Mouse (Mus musculus) gastrocnemius, adult 18-20 months (tissue): ENCODE data around the gene Psme2. TPM values are rescaled to one million over a fixed set of nuclear protein-coding genes. Genes with fewer than 3 reads are reported as not detected.

Experiments
- DNase-seq: peaks from one replicate; pipeline ENCODE4 v3.0.0; 2021; ENCODE audit warnings: low spot score
- total RNA-seq, 2 experiments: library from RNA; stranded (reverse); gene quantifications; 2 replicates each; pipeline ENCODE4 v1.2.3; 2021

Psme2 gene
- total RNA-seq, 2 experiments from 2014 or later: 50.1 to 56.1 TPM

GRCm38 (mm10) chr14:55596036-55596690 lies 5.2 kb upstream of the Psme2 start:
- DNase-seq: no peak

- DNase-seq: no peak
Observed at GRCm38 (mm10) chr14:55592226-55592625, 1.3 kb upstream of the Psme2 start.

GRCm38 (mm10) chr14:55591331-55591891 lies 498 bp upstream of the Psme2 start, which contains the start of gene Rnf31:
Gene Rnf31 (plus strand): TSS chr14:55591708.
- DNase-seq: peak; percentile 96

GRCm38 (mm10) chr14:55589771-55590448 lies 1.0 kb downstream of the Psme2 start:
- no peak for DNase-seq

- no peak for DNase-seq
Observed at GRCm38 (mm10) chr14:55589271-55589670, 1.6 kb downstream of the Psme2 start.

- no peak for DNase-seq
Observed at GRCm38 (mm10) chr14:55586149-55586548, 4.8 kb downstream of the Psme2 start.

GRCm38 (mm10) chr14:55585566-55585960 lies 5.3 kb downstream of the Psme2 start:
- DNase-seq: no peak

GRCm38 (mm10) chr14:55584702-55585565 lies 6.0 kb downstream of the Psme2 start, which contains the start of gene Emc9:
Gene Emc9 (minus strand): TSS chr14:55585302.
- peak; percentile 87 for DNase-seq

- no peak for DNase-seq
Observed at GRCm38 (mm10) chr14:55584303-55584701, 6.6 kb downstream of the Psme2 start.

GRCm38 (mm10) chr14:55581981-55582681 lies 8.8 kb downstream of the Psme2 start:
- DNase-seq: no peak

- DNase-seq: no peak
Observed at GRCm38 (mm10) chr14:55580731-55581130, 10.2 kb downstream of the Psme2 start.

- no peak for DNase-seq
Observed at GRCm38 (mm10) chr14:55579511-55580496, 11.1 kb downstream of the Psme2 start.

GRCm38 (mm10) chr14:55578668-55579269 lies 12.1 kb downstream of the Psme2 start:
- peak; percentile 68 for DNase-seq

- peak; percentile 76 for DNase-seq
Observed at GRCm38 (mm10) chr14:55577871-55578667, 12.8 kb downstream of the Psme2 start, which contains the start of gene Psme1. Gene Psme1 (plus strand): TSS chr14:55578123.

GRCm38 (mm10) chr14:55576376-55576775 lies 14.5 kb downstream of the Psme2 start:
- peak; percentile 35 for DNase-seq

- DNase-seq: peak; percentile 50
Observed at GRCm38 (mm10) chr14:55575711-55576110, 15.2 kb downstream of the Psme2 start.

- peak; percentile 75 for DNase-seq
Observed at GRCm38 (mm10) chr14:55575302-55575701, 15.6 kb downstream of the Psme2 start, which contains the start of gene Fitm1. Gene Fitm1 (plus strand): TSS chr14:55575617.

GRCm38 (mm10) chr14:55571760-55572159 lies 19.2 kb downstream of the Psme2 start:
- DNase-seq: no peak
